Mouse (Mus musculus) forebrain, postnatal 0 days (tissue): Measurements from ENCODE around the gene Dip2a. TPM values are rescaled to one million over a fixed set of nuclear protein-coding genes. Genes with fewer than 3 reads are reported as not detected.

Source experiments
- ATAC-seq: fragments of 200-750 bp; cut with Nextera tagmentation; 2 replicates; pipeline ENCODE4 v1.8.0; 2017; ENCODE audit warnings: mild to moderate bottlenecking, moderate library complexity
- DNase-seq: peaks from one replicate; pipeline ENCODE4 v3.0.0-alpha.2; 2015
- H3K27ac ChIP-seq: fragments of 300-500 bp; sonication (generic); 2 replicates; pipeline ENCODE4 v1.5.1; 2014; ENCODE audit warnings: low read depth, mild to moderate bottlenecking, antibody characterized with exemption, low read length, moderate library complexity, mixed read lengths
- H3K27me3 ChIP-seq: fragments of 300-500 bp; sonication (generic); 2 replicates; pipeline ENCODE4 v1.6.1; 2014; ENCODE audit warnings: mild to moderate bottlenecking, low read length, mixed read lengths; ENCODE audit not compliant: insufficient read depth
- H3K36me3 ChIP-seq: fragments of 300-500 bp; sonication (generic); 2 replicates; pipeline ENCODE4 v1.6.1; 2014; ENCODE audit warnings: mild to moderate bottlenecking, moderate library complexity; ENCODE audit not compliant: insufficient read depth
- H3K4me1 ChIP-seq: fragments of 300-500 bp; sonication (generic); 2 replicates; pipeline ENCODE4 v1.6.1; 2014; ENCODE audit warnings: antibody characterized with exemption; ENCODE audit not compliant: insufficient read depth
- H3K4me2 ChIP-seq: fragments of 300-500 bp; sonication (generic); 2 replicates; pipeline ENCODE4 v1.6.1; 2014; ENCODE audit warnings: low read depth, mild to moderate bottlenecking, moderate library complexity
- H3K4me3 ChIP-seq: fragments of 300-500 bp; sonication (generic); 2 replicates; pipeline ENCODE4 v1.5.1; 2014; ENCODE audit warnings: low read depth, low read length, mixed read lengths
- H3K9ac ChIP-seq: fragments of 300-500 bp; sonication (generic); 2 replicates; pipeline ENCODE4 v1.6.1; 2014; ENCODE audit warnings: mild to moderate bottlenecking
- H3K9me3 ChIP-seq: fragments of 300-500 bp; sonication (generic); 2 replicates; pipeline ENCODE4 v1.6.1; 2016; ENCODE audit warnings: low read length
- CTCF ChIP-seq: sonication (generic); IDR thresholded peaks from 2 replicates; pipeline ENCODE4 v1.5.1; 2016; ENCODE audit warnings: antibody characterized with exemption, control low read depth, low read depth
- WGBS: fragments of 180-500 bp; shearing (Covaris S2); extraction: QIAGEN DNeasy Blood & Tissue Kit; methylation state at CpG from one replicate; pipeline ENCODE4 v1.1.7; 2014; 5-methylcytosine and 5-hydroxymethylcytosine counted together
- polyA plus RNA-seq: library from polyadenylated mRNA; unstranded; fragments of >200 nt; fragmentation: Nextera tagmentation; extraction: Ambion mirVana; gene quantifications from 2 replicates; pipeline ENCODE4 v1.2.1, GENCODE M21; 2015
- total RNA-seq: library from RNA; depleted of rRNA; stranded (reverse); fragments of >200 nt; gene quantifications from 2 replicates; pipeline ENCODE4 v1.2.3, GENCODE M21; 2014

Gene Dip2a
- total and polyA plus RNA-seq, 2 experiments from 2014 or later = 8.7 to 49.0 TPM

DNA sequence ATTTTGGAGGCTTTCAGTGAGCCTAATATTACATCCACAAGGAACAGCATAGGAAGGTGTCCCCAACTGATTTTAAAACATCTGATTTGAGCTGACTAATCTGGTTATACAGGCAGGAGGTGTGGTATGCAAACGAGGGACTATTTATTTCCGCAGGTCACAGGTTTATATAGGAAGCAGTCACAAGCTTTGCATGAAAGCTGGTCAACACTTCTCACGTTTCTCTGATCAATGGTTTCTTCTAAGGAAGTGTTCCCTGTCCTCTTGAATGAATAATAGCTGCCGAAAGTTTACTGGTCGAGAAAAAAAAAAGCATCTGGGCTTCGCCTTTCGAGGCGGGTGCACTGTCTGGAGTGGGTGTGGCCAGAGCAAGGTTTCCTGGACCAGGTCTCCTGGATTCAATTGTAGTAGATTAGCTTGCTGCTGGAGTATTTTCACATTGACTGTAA, 976 bp upstream of the Dip2a start:
- H3K4me2 ChIP-seq = peak overlapping the region; percentile 61
- H3K36me3 ChIP-seq = 0 out of 2 replicates have a peak, but pooled peaks cover under 1% of the 10 kb centered on the region
- no peaks in the 10 kb centered on the region for H3K27me3 ChIP-seq
- peaks cover 8% of the 10 kb centered on the region; the same call in 1 of the 2 replicates for H3K4me1 ChIP-seq
- DNase-seq (no peak), ATAC-seq (no peak)
- no peak for TF ChIP-seq CTCF
- WGBS = 24% methylated on average over 8 of the region's 8 CpGs
- H3K27ac ChIP-seq = no peak overlapping the region
- H3K9me3 ChIP-seq = no peaks in the 10 kb centered on the region
- H3K9ac ChIP-seq = 0 out of 2 replicates have a peak overlapping the region, but pooled peaks have one; percentile 96
- H3K4me3 ChIP-seq = peak overlapping the region; percentile 91; the same call in 1 of the 2 replicates

DNA sequence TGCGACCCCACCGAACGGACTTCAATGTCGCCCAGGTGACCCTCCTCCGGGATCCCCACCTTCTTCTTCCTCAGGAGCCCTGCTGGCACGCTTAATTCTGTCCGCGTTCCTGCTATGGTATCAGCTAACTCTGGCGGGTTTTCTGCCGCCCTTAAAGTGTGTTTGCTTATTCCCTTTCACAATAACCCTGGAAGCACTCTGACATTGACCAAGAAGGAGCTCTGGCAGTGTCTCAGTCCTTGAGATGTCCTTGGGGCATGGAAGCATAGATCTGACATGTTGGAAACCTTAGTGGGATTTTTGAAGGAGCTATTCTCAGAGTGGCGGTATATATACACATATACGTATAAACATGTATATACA, 430 bp upstream of the Dip2a start:
- H3K4me1 ChIP-seq = peaks cover 8% of the 10 kb centered on the region; the same call in 1 of the 2 replicates
- 4% methylated on average over 12 of the region's 12 CpGs for WGBS
- no peak for TF ChIP-seq CTCF
- H3K27me3 ChIP-seq = no peaks in the 10 kb centered on the region
- H3K4me3 ChIP-seq = peak overlapping the region; percentile 91
- peak overlapping the region; percentile 61 for H3K4me2 ChIP-seq
- H3K36me3 ChIP-seq = no peaks in the 10 kb centered on the region
- H3K9ac ChIP-seq = peak overlapping the region; percentile 96
- H3K27ac ChIP-seq = no peak overlapping the region
- no peaks in the 10 kb centered on the region for H3K9me3 ChIP-seq
- DNase-seq = no peak
- ATAC-seq = peak; percentile 35

DNA sequence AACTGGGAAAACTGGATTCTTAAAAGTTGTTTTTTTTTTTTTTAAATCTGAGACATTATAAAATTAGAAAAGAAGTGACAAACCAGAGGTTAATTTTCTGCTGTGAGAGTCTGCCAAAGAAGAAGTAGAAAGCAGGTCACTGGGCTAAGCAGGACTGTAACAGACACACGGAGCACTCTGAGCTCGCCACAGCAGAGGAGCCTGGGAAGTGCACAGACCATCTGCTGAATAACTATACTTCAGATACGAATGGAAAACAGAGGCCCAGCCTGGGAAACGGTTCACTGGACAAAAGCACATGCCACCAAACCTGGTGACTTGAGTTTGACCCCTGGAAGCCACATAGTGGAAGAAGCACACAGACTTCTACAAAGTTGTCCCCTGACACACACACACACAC, 10.7 kb downstream of the Dip2a start:
- H3K4me3 ChIP-seq = no peak overlapping the region
- H3K4me1 ChIP-seq = no peaks in the 10 kb centered on the region
- WGBS = 39% methylated on average over 4 of the region's 4 CpGs
- no peaks in the 10 kb centered on the region for H3K9me3 ChIP-seq
- DNase-seq (no peak), ATAC-seq (no peak)
- no peak overlapping the region for H3K9ac ChIP-seq
- H3K27me3 ChIP-seq = no peaks in the 10 kb centered on the region
- no peak for TF ChIP-seq CTCF
- H3K36me3 ChIP-seq = no peaks in the 10 kb centered on the region
- no peak overlapping the region for H3K4me2 ChIP-seq
- H3K27ac ChIP-seq = no peak overlapping the region

DNA sequence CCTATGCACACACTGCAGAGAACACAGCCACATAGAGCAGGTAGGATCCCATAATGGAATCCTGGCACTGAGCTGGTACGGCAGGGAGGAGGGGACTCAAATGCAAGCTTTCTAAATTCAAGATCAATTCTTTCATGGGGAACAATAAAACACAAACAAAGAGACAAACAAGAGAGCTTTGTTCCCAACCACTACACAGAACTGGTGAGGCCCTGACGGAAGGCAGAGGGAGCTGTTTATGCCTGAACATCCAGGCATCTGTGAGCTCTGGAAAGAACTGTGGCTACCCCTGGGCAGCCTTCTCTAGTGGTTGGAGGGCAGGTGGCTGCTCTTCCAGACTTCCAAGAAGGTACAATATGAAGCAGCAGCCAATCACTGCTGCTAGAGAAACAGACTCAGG, 13.1 kb downstream of the Dip2a start:
- Histone ChIP-seq H3K4me1 (no peaks in the 10 kb centered on the region), H3K27me3 (no peaks in the 10 kb centered on the region), H3K27ac (no peak overlapping the region), H3K4me2 (no peak overlapping the region), H3K9me3 (no peaks in the 10 kb centered on the region), H3K4me3 (no peak overlapping the region), H3K36me3 (no peaks in the 10 kb centered on the region), H3K9ac (no peak overlapping the region)
- no peak for TF ChIP-seq CTCF
- WGBS = 29% methylated on average over 2 of the region's 2 CpGs
- ATAC-seq = no peak
- DNase-seq = no peak

DNA sequence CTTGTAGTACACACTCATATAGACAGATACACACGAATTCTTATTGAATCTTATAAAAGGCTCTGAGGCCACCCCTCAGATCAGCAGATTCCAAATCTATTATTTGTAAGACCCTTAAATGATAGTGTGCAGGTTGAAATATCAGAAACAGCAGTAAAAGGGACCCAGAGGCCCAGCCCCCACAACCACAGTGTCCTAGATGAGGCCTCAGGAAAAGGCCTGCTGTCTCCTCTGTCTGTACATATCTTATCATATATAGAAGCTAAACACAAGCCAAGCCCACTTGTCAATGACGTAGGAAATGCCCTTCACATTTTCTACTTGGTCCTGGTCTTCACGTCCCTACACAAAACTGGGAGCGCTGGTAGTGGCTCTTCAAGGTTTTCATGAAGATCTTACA, 16.0 kb downstream of the Dip2a start:
- DNase-seq (no peak), ATAC-seq (no peak)
- Histone ChIP-seq H3K4me2 (no peak overlapping the region), H3K9me3 (no peaks in the 10 kb centered on the region), H3K36me3 (peaks cover 7% of the 10 kb centered on the region), H3K27ac (no peak overlapping the region), H3K9ac (no peak overlapping the region), H3K27me3 (no peaks in the 10 kb centered on the region), H3K4me3 (no peak overlapping the region), H3K4me1 (no peaks in the 10 kb centered on the region)
- WGBS = 93% methylated on average over 4 of the region's 4 CpGs
- TF ChIP-seq CTCF = no peak

DNA sequence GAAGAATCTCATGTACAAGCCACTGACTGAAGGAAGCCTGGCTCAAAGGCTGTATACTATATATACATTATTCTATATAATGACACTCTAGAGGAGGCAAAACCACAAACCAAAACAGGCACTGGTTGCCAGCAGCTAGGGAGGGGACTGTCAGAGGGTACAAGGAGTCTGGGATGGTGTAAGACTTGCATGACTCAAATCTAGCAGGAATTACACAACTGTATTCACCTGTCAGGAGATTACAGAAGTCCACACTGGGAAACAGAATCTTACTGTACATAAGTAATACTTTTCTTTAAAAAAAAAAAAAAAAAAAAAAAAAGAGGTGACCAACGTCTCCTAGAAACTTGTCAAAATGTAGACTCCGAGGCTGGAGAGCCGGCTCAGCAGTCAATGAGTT, 16.5 kb downstream of the Dip2a start:
- Histone ChIP-seq H3K27me3 (no peaks in the 10 kb centered on the region), H3K9me3 (no peaks in the 10 kb centered on the region), H3K36me3 (peaks cover 7% of the 10 kb centered on the region), H3K4me2 (no peak overlapping the region), H3K9ac (no peak overlapping the region), H3K4me3 (no peak overlapping the region), H3K27ac (no peak overlapping the region), H3K4me1 (no peaks in the 10 kb centered on the region)
- WGBS = 98% methylated on average over 3 of the region's 3 CpGs
- no peak for ATAC-seq
- no peak for TF ChIP-seq CTCF
- DNase-seq = no peak

DNA sequence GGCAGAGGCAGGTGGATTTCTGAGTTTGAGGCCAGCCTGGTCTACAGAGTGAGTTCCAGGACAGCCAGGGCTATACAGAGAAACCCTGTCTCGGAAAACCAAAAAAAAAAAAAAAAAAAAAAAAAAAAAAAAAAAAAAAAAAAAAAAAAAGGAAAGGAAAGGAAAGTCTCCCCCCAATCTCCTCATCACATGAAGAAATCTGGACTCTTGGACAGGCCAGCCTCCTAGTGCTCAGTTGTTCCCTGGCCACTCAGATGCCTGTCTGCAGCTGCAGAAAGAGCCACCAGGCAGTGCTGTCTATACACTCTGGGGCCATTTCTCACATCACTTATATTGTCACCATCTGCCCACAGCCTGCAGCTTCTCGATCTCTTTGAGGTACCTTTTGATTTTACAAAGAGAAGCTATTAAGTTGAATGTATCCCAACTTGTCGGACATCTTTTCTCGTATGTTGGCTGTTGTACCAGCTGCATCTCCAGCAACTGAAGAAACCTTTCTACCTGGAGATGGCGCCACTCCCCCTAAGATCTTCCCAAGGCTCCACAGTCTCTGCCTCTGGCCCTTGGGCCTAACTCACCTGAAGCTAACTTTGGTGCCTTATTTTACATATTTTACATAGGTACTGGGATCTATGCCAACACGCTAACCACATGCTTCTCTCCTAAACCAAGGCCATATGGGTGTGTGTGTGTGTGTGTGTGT, 18.6 kb downstream of the Dip2a start:
- ATAC-seq (no peak), DNase-seq (peak; percentile 28)
- WGBS = 80% methylated on average over 6 of the region's 6 CpGs
- no peaks in the 10 kb centered on the region for H3K4me1 ChIP-seq
- H3K27ac ChIP-seq = no peak overlapping the region
- H3K4me3 ChIP-seq = no peak overlapping the region
- TF ChIP-seq CTCF = peak; percentile 53
- peaks cover 7% of the 10 kb centered on the region for H3K36me3 ChIP-seq
- H3K4me2 ChIP-seq = no peak overlapping the region
- H3K9me3 ChIP-seq = no peaks in the 10 kb centered on the region
- H3K9ac ChIP-seq = no peak overlapping the region
- no peaks in the 10 kb centered on the region for H3K27me3 ChIP-seq
